Mouse (Mus musculus) cerebellum, postnatal 4 days (tissue): ENCODE measurements around the gene Plxdc2.

ENCODE experiments used
- DNase-seq, 2 experiments: peaks; one replicate each; pipeline ENCODE4 v3.0.0; 2022; ENCODE audit warnings: low spot score in 2 of 2, mixed read lengths in 1 of 2

The Plxdc2 gene

DNA sequence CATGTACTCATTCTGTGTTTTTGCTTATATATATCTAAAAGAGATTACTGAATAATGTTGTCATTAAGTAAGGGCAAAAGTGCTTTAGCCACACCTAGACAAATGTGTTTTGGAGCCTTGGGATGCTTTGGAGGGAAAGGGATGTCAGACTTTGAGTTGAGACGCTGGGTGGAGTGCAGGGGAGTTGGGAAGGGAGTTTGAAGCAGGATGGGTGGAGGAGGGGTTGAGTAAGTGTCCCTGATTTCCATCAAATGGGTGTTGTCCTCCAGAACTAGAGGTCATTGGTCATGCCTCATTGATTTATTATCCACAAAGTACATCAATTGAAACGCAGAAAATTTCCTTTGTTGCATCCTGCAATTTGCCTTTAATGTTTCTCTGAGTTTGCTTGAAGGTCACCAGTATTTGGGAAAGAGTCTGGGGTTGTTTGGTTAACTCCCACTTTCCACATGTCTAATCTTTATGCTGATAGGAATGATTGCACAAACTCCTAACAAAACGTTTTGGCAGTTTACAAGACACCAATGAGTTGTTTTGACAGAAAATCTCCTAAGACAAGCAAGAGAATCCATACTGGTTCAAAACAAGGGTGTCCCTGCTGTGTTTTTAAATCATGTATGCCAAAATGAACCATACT lies 58.4 kb downstream of the Plxdc2 start:
- no peak for DNase-seq

DNA sequence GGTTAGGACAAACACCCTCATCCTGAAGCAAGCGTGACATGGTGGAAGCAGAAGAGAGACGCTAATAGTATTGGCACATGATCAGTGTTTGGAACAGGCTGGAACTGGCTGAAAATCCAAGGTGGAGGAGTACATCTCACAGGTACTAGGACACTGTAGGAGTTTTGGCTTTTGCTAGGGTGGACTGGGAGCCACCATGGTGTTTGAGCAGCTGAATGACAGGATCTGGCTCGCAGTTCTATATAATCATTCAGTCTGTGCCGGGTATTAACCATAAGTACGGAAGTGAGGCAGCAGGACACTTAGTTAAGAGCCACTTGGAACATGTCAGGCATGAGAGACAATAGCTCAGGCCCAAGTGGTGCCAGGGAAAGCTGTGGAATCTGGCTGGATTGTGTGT lies 82.9 kb downstream of the Plxdc2 start:
- DNase-seq, result no peak

DNA sequence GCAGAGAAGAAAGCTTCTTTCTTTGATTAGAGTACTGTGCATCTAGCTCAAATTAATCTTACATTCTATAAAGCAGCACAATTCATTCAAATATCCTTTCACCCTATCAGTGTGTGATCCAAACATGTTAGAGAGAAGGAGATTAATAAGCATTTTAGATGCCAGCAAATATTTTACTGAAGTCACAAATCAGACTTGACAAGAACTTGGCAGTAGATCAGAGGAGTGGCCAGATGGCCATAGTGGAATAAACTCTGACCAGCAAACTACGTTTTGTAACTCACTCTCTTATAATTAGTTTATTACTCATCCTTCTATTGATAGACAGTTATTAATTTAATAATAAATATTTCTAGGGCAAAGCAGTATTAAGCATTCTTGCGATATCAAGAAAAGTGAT lies 86.5 kb downstream of the Plxdc2 start:
- no peak for DNase-seq

DNA sequence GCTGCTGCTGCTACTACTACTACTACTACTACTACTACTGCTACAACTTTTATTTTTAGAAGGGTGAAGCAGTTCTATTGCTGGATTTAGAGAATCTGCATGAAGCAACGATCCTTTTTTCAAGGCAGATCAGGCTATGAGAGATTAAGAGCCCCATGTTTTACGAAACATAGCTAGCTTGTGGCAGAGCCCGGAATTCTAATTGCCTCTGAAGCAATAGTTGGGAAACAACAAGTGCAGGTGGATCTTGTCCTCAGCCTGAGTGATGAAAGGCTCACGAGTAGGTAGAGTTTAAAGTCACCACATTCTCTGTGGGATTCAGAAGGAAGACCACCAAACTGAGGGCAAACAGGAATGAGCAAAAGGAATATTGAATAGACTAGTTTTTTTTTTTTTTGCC lies 91.8 kb downstream of the Plxdc2 start:
- DNase-seq, result no peak

DNA sequence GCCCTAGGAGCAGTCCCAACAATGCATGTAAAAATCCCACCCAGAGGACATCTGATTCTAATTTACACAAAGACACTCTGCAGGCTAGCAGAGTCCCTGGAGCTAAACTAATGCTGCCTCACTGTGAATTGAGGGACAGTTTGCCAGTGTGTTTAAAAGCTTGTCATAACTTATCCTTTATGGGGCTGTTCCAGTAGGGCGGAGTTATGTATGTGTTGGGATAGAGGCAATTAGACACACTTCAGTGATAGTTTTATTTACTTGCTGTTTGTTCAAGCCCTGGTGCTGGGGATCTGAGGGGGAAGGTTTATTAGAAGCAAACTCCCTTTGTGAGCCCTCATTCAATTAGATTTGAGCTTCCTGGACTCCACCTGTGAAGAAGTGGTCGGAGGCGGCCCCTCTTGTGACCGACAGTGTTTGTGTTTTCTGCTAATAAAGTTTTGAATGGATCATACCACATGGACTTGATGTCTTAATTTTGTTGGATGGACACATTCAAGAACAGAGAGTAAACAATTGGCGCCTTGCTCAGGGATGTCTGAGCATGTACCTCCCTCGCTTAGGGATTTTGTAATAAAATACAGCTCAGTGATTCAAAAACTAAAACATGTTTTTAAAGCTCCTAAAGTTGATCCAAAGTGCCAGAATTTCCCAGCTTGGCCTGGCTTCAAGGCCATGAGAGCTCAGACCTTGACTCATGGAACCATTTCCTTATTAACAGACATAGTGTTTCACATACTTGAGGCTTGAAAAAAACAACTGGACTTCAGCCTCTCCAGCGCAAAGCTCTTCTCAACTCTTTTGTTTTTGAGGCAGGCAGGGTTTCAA lies 94.9 kb downstream of the Plxdc2 start:
- no peak for DNase-seq

DNA sequence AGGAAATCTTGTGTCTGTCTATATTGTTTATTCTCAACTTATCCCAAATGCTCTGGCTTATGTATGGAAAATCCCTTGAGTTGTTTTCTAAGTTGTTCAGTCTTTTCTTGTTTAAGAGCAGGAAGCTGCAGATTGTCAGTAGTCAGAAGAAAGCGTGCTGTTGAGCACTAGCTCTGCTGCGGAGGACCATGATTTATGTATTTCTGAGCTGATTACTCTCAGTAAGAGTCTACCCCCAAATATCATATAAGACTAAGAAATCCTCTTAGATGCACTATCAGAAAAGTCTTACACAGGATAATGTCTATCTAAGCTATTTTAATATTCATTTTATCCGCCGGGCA lies 95.5 kb downstream of the Plxdc2 start:
- DNase-seq, result no peak

DNA sequence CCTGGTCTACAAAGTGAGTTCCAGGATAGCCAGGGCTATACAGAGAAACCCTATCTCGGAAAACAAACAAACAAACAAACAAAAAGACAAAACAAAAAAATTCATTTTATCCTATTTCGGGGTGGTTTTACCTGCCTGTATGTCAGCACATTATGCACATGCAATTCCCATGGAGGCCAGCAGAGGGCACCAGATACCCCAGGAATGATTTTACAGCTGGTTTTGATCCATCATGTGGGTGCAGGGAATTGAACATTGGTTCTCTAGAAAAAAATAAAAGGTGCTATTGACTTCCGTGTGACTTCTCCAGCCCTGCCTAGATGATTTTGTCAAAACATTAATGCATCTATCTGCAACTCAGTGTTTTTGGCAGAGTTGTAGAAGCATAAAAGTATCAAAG lies 96.0 kb downstream of the Plxdc2 start:
- no peak for DNase-seq

DNA sequence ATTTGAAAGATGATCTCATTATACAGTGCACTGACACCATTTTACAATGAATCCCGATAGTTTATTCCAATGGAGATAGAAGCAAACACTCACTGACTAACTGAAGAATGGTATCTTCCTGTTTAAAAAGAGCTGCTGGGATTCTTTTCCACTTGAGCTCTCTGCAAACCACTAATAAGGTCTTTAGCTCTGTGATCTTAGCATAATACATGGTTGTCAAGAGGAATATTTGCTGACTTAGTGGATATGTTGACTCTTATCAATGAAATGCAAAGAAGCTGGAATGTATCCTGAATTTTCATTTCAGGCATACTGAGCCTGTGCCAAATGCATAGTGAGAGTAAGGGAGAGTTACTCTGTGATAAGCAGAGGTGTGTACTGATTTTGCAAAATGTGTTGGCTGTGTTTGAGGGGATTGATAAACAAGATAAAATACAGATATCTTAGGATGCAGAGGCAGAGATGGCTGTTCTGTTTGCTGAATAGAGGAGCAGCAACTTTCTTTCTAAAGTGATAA lies 100.2 kb downstream of the Plxdc2 start:
- no peak for DNase-seq

DNA sequence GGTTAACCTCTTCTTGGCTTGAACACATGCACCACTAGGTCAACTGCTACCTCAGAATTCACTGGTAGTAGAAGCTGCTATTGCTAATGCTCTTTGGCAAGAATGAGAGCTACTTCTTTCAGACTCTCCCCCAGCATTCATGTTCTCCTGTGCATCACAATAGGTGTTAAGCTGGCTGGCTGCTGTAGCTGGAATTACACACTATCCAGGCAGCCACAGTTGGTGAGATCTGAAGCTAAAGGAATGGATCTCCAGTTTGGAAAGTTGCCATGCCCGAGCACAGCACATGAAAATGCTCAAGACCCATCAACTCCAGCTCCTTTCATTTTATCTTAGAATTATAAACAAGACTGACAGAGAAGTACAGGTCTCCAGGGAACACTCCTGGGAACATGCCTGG lies 103.4 kb downstream of the Plxdc2 start:
- no peak for DNase-seq

DNA sequence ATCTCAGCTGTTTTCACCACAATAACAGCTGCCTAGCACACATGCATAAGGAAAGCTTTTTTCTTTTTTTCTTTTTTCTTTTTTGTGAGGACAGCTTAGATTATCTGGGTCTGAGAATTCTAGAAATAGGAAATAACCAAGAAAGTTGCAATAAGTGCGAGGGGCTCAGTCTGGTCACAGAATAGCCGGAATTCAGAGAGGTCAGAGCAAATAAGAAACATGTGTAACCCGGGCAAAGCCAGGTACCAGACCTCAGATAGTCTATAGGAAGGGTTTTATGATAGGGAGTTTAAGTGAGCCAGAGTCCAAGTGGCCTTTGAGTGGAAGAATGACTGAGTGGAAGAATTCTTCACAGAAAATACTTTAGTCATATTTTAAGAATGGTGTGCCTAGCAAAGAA lies 114.0 kb downstream of the Plxdc2 start:
- no peak for DNase-seq

DNA sequence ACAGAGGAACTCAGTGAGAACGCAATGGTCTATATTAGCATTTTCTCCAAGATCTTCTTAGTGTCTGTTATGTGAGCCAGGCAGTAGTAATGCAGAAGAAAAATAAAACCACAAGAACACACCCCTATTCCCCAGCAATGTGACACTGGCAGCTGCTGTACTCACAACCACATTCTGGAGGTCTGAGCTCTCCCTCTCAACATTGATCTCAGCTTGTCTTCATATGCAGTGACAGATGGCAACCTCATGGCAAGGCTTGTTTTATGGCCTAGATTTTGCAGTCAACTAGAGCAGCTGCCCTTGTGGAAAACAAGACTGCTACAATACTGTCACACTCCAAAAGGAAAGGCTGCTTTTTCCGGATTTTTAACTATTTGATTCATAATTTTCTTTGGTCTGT lies 127.8 kb downstream of the Plxdc2 start:
- no peak for DNase-seq

DNA sequence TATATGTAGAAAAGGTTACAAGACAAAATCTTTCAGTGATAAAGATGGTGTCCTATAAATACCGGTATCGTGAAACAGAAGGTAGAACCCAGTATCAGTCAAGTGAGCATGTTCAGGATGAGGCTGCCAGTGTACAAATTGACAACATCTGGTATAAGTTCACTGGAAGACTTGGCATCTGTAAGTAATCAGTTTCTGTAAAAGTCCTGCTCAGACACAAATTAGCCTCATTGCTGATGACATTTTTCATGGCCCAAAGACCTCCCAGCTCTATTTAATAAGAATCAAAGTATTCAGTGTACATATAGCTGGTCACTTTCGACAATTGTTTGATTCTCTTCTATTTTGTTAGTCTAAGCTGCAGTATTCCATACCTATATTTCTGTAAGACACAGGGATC lies 129.9 kb downstream of the Plxdc2 start:
- DNase-seq, result no peak

DNA sequence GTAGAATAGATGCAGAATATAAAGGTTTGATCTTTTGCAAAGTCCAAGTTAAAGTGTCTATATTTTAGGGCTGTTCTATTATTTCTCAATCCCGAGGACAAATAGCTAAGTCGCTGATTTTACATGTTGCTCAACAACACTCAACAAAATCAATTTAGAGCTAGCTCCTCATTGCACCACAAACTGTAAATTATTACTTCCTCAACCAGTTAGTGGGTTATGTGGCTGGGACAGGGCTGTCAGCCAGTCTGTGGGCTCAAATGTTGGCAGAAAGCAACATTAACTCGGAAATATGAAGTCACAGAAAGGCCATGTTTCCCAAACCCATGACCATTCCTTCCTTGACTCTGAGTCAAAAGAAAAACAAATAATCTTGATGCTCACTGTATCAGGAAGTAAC lies 135.1 kb downstream of the Plxdc2 start:
- DNase-seq, result no peak

DNA sequence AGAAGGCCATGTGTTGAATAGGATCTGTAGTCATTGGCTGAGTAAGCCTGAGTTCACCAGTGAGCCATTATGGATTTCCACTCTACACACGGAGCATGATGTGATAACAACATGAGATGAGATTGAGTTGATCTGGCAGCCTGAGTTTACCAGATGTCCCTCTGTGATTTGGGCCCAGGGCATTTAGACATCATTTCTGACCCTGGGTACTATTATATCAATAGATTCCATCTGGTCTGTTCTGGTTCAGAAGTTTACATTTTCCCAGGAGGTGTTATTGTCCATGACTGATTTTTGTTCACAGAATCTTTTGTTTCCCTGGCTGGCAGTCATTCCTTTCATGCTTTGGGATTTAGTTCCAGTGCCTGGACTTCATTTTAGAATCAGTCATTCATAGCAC lies 146.7 kb downstream of the Plxdc2 start:
- no peak for DNase-seq

DNA sequence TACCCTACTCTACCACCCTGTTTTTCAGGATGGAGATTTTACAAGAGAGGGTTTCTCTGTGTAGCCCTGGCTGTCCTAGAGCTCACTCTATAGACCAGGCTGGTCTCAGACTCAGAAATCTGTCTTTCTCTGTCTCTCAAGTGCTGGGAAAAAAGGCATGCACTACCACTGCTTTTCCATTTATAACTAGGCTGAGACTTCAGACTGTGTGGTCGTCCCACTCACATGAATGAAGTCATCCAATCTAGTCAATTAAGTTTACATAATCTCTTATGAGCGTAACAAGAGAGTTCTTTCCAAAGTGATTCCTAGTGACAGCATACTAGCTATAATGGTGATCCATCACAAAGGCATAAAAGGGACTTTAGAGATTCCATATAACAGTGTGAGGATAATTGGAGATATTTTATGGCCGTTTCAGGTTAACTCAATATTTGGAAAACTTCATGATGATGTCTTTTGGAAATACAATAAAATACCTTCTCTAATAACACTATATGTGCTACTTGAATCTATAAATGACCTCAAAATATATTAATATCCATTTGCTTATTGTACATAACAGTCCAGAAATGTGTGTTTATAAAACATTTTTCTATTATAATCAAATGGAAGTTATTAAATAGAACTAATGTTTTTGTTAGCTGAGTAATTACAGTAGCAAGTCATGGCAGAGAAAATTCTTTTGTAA lies 151.6 kb downstream of the Plxdc2 start:
- DNase-seq, result no peak

DNA sequence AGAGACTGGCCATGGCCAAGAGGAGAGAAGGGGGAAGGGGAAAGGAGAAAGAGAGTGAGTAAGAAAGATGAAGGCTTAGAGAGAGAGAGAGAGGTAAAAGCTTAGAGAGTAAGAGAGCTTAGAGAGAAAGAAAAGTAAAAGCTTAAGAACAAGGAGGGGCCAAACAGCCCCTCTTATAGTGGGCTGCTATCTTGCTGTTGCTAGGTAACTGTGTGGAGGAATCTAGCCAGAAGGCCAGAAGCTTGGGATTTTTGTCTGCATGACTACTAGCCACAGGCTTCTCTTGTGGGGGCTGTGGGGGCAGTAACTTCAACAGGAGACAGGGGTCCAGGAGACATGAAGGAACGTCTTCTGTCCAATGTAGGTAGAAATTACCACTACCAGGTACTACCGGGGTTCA lies 162.0 kb downstream of the Plxdc2 start:
- no peak for DNase-seq

DNA sequence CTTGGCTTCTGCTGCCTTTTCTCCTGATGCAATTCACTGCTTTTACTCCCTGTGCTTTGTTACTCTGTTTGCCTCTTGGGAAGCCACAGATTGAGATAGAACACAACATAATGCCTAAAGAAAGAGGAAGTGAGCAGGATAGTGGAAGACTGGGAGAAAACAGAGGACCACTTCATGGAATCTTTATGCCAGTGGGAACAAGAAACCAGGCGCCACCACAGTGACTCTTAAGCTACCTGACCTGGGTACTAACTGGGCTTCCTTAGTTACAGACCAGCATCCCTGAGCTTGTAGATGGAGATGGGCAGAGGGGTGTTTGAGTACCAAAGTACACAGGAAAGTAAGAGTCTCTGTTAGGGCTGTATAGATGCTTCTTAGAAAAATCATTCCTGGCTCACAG lies 167.3 kb downstream of the Plxdc2 start:
- no peak for DNase-seq

DNA sequence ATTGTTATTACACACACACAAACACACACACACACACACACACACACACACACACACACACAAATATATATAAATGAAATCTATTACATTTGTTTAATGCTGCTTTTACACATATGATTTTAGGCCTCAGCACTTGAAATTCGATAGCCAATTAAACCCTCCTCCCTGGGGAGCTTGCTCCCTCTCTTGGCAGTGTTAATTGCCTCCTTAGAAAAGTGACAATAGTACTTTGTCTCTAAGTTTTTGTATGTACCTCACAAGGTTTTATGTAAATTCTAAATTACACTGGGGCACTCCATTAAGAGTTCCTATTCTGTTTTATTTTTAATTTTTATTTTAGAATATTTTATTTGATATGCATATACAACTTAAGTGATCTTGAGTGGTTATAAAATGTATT lies 176.1 kb downstream of the Plxdc2 start:
- no peak for DNase-seq

DNA sequence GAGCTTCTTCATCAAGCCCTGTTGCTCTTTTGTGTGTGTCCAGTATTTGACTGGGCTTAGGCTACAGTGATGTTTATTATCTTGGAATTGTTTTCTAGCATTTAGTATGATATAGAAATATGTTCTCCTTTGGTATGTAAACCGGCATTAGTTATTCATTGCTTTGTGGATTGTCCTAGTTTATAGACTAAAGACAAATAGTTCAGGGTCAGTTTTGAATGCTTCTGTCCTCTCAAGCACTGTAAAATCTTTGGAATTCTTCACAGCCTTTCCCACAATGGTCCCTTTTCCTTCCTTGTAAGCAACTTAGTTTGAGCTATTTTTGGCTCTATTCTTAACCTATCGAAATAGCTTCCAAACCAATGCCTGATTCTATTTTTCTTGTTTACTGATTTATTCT lies 178.5 kb downstream of the Plxdc2 start:
- no peak for DNase-seq

DNA sequence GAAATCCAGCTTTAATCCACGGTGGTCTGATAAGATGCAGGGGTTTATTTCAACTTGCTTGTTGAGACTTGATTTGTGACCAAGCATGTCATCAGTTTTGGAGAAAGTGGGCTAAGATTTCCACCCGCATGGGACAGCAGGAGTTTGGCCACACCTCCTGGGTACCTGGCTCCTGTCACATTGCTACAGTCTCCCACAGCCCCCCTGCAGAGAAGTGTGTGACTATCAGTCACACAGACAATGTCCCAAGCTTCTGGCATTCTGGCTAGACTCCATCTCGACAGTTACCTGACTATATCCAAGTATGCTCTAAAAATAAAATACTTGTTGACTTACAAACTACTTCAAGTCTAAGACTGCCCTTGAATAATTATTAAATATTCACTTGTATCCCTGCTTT lies 185.1 kb downstream of the Plxdc2 start:
- DNase-seq, result no peak

DNA sequence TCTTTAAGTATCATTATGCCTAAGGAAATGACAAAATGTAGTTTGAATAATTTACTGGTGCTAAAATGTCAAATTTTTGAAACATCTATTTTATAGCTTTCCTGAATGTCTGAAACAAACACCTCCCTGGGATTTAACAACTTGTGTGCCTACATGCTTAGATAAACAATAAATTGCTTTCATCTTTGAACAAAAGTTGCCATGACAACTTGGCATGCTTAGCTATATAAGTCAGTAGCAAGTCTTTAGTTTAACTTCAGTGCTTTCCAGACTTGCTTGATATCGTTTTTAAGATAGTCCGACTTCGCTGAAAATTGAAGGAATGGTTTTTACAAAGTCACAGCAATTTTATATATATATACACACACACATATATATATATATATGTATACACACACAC lies 189.1 kb downstream of the Plxdc2 start:
- DNase-seq, result no peak

DNA sequence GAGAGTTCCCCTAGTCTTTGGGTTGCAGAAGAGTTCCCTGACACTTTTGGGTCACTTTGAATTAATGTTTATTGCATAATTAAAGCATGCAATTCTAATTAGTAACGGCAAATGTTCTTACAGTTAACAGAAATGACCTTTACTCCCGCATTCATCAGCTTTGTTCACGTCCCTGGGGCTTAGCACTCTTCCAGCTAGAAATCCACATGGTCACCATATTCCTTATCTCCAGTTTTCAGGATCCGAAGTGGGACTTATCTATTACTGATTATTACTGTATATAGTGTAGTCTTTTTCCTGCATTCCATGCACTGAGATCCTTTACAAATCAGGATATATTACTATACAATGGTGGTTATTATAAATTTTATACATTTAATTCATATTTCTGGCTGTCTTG lies 203.2 kb downstream of the Plxdc2 start:
- no peak for DNase-seq

DNA sequence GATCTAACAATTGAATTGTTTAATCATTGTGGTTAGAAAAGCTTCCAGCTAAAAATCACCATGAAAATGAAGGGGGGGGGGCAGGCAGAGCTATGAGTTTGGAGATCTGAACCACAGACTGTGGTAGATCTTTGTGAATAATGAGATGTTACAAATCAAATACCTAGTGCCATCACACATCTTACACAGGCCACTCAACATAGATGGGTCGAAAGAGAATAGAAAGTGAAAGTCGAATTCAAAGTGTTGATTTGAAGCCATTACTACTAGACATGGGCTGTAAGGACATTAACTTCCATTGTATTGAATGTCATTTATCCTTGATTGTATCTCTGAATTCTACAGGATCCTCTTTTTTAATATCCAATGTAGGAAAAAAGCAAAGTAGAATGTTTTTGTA lies 212.2 kb downstream of the Plxdc2 start:
- DNase-seq, result no peak
